Mouse (Mus musculus) liver, embryonic 15.5 days (tissue): ENCODE measurements around the gene Tmem108. TPM values are rescaled to one million over a fixed set of nuclear protein-coding genes. Genes with fewer than 3 reads are reported as not detected.

Source experiments
- ATAC-seq: fragments of 200-750 bp; cut with Nextera tagmentation; 2 replicates; pipeline ENCODE4 v1.8.0; 2017; ENCODE audit warnings: moderate number of reproducible peaks, mild to moderate bottlenecking, moderate library complexity; ENCODE audit not compliant: insufficient read depth
- H3K27ac ChIP-seq: fragments of 300-500 bp; sonication (generic); replicated peaks from 2 replicates; pipeline ENCODE4 v1.5.1; 2015; ENCODE audit warnings: mild to moderate bottlenecking, inconsistent platforms
- H3K27me3 ChIP-seq: fragments of 300-500 bp; sonication (generic); 2 replicates; pipeline ENCODE4 v1.6.1; 2015; ENCODE audit warnings: mild to moderate bottlenecking, inconsistent platforms
- H3K36me3 ChIP-seq: fragments of 300-500 bp; sonication (generic); replicated peaks from 2 replicates; pipeline ENCODE4 v1.6.1; 2015; ENCODE audit warnings: moderate library complexity, mild to moderate bottlenecking, inconsistent platforms
- H3K4me1 ChIP-seq: fragments of 300-500 bp; sonication (generic); replicated peaks from 2 replicates; pipeline ENCODE4 v1.6.1; 2015; ENCODE audit warnings: inconsistent platforms
- H3K4me2 ChIP-seq: fragments of 300-500 bp; sonication (generic); 2 replicates; pipeline ENCODE4 v1.6.1; 2015; ENCODE audit warnings: moderate library complexity, mild to moderate bottlenecking, inconsistent platforms
- H3K4me3 ChIP-seq: fragments of 300-500 bp; sonication (generic); replicated peaks from 2 replicates; pipeline ENCODE4 v1.5.1; 2015; ENCODE audit warnings: mild to moderate bottlenecking, inconsistent platforms
- H3K9ac ChIP-seq: fragments of 300-500 bp; sonication (generic); 2 replicates; pipeline ENCODE4 v1.6.1; 2015; ENCODE audit warnings: moderate library complexity, mild to moderate bottlenecking, inconsistent platforms
- H3K9me3 ChIP-seq: fragments of 300-500 bp; sonication (generic); replicated peaks from 2 replicates; pipeline ENCODE4 v1.6.1; 2016; ENCODE audit warnings: inconsistent platforms
- WGBS: fragments of 180-500 bp; shearing (Covaris S2); methylation state at CpG from one replicate; pipeline ENCODE4 v1.1.7; 2015; ENCODE audit warnings: mixed read lengths; ENCODE audit not compliant: insufficient replicate concordance; 5-methylcytosine and 5-hydroxymethylcytosine counted together
- polyA plus RNA-seq: library from polyadenylated mRNA; unstranded; fragments of >200 nt; fragmentation: Nextera tagmentation; extraction: Ambion mirVana; gene quantifications from 2 replicates; pipeline ENCODE4 v1.2.1, GENCODE M21; 2015

Gene Tmem108
- polyA plus RNA-seq, 1 experiment from 2014 or later = 1.1 TPM

GRCm38 (mm10) chr9:103513884-103514283, 247.8 kb downstream of the Tmem108 start:
- Histone ChIP-seq H3K27me3 (no peaks in the 10 kb centered on the region), H3K36me3 (no peaks in the 10 kb centered on the region), H3K9me3 (no peaks in the 10 kb centered on the region), H3K4me3 (no peak overlapping the region), H3K27ac (no peak overlapping the region), H3K4me1 (no peaks in the 10 kb centered on the region), H3K9ac (no peak overlapping the region), H3K4me2 (no peak overlapping the region)
- no peak for ATAC-seq
- 64% methylated on average over 2 of the region's 2 CpGs for WGBS

GRCm38 (mm10) chr9:103512257-103512656, 249.4 kb downstream of the Tmem108 start:
- Histone ChIP-seq H3K9me3 (no peaks in the 10 kb centered on the region), H3K4me2 (no peak overlapping the region), H3K4me3 (no peak overlapping the region), H3K4me1 (no peaks in the 10 kb centered on the region), H3K27me3 (no peaks in the 10 kb centered on the region), H3K9ac (no peak overlapping the region), H3K36me3 (no peaks in the 10 kb centered on the region), H3K27ac (no peak overlapping the region)
- WGBS = 60% methylated on average over 6 of the region's 6 CpGs
- ATAC-seq = no peak

- Histone ChIP-seq H3K9ac (no peak overlapping the region), H3K9me3 (no peaks in the 10 kb centered on the region), H3K4me1 (0 out of 2 replicates have a peak, but pooled peaks cover 8% of the 10 kb centered on the region), H3K27me3 (no peaks in the 10 kb centered on the region), H3K36me3 (no peaks in the 10 kb centered on the region), H3K4me2 (no peak overlapping the region), H3K4me3 (no peak overlapping the region), H3K27ac (no peak overlapping the region)
- 55% methylated on average over 7 of the region's 7 CpGs for WGBS
- no peak for ATAC-seq
Measured at GRCm38 (mm10) chr9:103506968-103507584, 254.6 kb downstream of the Tmem108 start.

GRCm38 (mm10) chr9:103505067-103505466, 256.6 kb downstream of the Tmem108 start:
- WGBS = 53% methylated on average over 5 of the region's 5 CpGs
- ATAC-seq = no peak

GRCm38 (mm10) chr9:103504646-103505045, 257.0 kb downstream of the Tmem108 start:
- Histone ChIP-seq H3K9me3 (no peaks in the 10 kb centered on the region), H3K4me3 (no peak overlapping the region), H3K36me3 (no peaks in the 10 kb centered on the region), H3K4me2 (no peak overlapping the region), H3K27ac (no peak overlapping the region), H3K9ac (no peak overlapping the region), H3K4me1 (0 out of 2 replicates have a peak, but pooled peaks cover 14% of the 10 kb centered on the region), H3K27me3 (no peaks in the 10 kb centered on the region)
- ATAC-seq = no peak
- 63% methylated on average over 1 of the region's 1 CpGs for WGBS

More at GRCm38 (mm10) chr9:103505067-103505466, 256.6 kb downstream of the Tmem108 start:
- no peak overlapping the region for H3K27ac ChIP-seq
- H3K4me3 ChIP-seq = no peak overlapping the region
- H3K9me3 ChIP-seq = no peaks in the 10 kb centered on the region
- H3K4me1 ChIP-seq = 0 out of 2 replicates have a peak, but pooled peaks cover 14% of the 10 kb centered on the region
- H3K9ac ChIP-seq = no peak overlapping the region
- no peaks in the 10 kb centered on the region for H3K36me3 ChIP-seq
- H3K4me2 ChIP-seq = no peak overlapping the region
- H3K27me3 ChIP-seq = no peaks in the 10 kb centered on the region

- no peaks in the 10 kb centered on the region for H3K27me3 ChIP-seq
- ATAC-seq = no peak
- H3K4me3 ChIP-seq = no peak overlapping the region
- 0 out of 2 replicates have a peak, but pooled peaks cover 14% of the 10 kb centered on the region for H3K4me1 ChIP-seq
- 54% methylated on average over 3 of the region's 3 CpGs for WGBS
- H3K4me2 ChIP-seq = no peak overlapping the region
- H3K36me3 ChIP-seq = no peaks in the 10 kb centered on the region
- no peak overlapping the region for H3K9ac ChIP-seq
- H3K27ac ChIP-seq = no peak overlapping the region
- H3K9me3 ChIP-seq = no peaks in the 10 kb centered on the region
Measured at GRCm38 (mm10) chr9:103503586-103504298, 257.9 kb downstream of the Tmem108 start.

GRCm38 (mm10) chr9:103502655-103503054, 259.0 kb downstream of the Tmem108 start:
- no peak for ATAC-seq
- Histone ChIP-seq H3K9ac (no peak overlapping the region), H3K9me3 (no peaks in the 10 kb centered on the region), H3K4me2 (no peak overlapping the region), H3K36me3 (no peaks in the 10 kb centered on the region), H3K27ac (no peak overlapping the region), H3K27me3 (no peaks in the 10 kb centered on the region), H3K4me3 (no peak overlapping the region), H3K4me1 (0 out of 2 replicates have a peak, but pooled peaks cover 14% of the 10 kb centered on the region)
- WGBS = 66% methylated on average over 2 of the region's 2 CpGs

GRCm38 (mm10) chr9:103501861-103502364, 259.7 kb downstream of the Tmem108 start:
- WGBS = 39% methylated on average over 14 of the region's 14 CpGs
- no peak for ATAC-seq

GRCm38 (mm10) chr9:103499366-103499765, 262.3 kb downstream of the Tmem108 start:
- no peaks in the 10 kb centered on the region for H3K36me3 ChIP-seq
- H3K4me1 ChIP-seq = 0 out of 2 replicates have a peak, but pooled peaks cover 8% of the 10 kb centered on the region
- 80% methylated on average over 18 of the region's 18 CpGs for WGBS
- ATAC-seq = no peak
- no peak overlapping the region for H3K27ac ChIP-seq
- H3K4me3 ChIP-seq = no peak overlapping the region
- no peak overlapping the region for H3K9ac ChIP-seq
- H3K9me3 ChIP-seq = no peaks in the 10 kb centered on the region
- no peak overlapping the region for H3K4me2 ChIP-seq
- H3K27me3 ChIP-seq = no peaks in the 10 kb centered on the region

More at GRCm38 (mm10) chr9:103501861-103502364, 259.7 kb downstream of the Tmem108 start:
- no peaks in the 10 kb centered on the region for H3K9me3 ChIP-seq
- no peak overlapping the region for H3K27ac ChIP-seq
- H3K36me3 ChIP-seq = no peaks in the 10 kb centered on the region
- H3K9ac ChIP-seq = no peak overlapping the region
- H3K27me3 ChIP-seq = no peaks in the 10 kb centered on the region
- no peak overlapping the region for H3K4me3 ChIP-seq
- H3K4me2 ChIP-seq = no peak overlapping the region
- 0 out of 2 replicates have a peak, but pooled peaks cover 12% of the 10 kb centered on the region for H3K4me1 ChIP-seq

- 23% methylated on average over 8 of the region's 8 CpGs for WGBS
- H3K4me1 ChIP-seq = 0 out of 2 replicates have a peak, but pooled peaks cover 8% of the 10 kb centered on the region
- ATAC-seq = no peak
Measured at GRCm38 (mm10) chr9:103498699-103499098, 262.9 kb downstream of the Tmem108 start.

GRCm38 (mm10) chr9:103495391-103495790, 266.2 kb downstream of the Tmem108 start:
- Histone ChIP-seq H3K4me3 (no peak overlapping the region), H3K4me2 (no peak overlapping the region), H3K4me1 (no peaks in the 10 kb centered on the region), H3K9me3 (no peaks in the 10 kb centered on the region), H3K36me3 (no peaks in the 10 kb centered on the region), H3K27me3 (no peaks in the 10 kb centered on the region), H3K27ac (no peak overlapping the region), H3K9ac (no peak overlapping the region)
- ATAC-seq = no peak
- 75% methylated on average over 11 of the region's 11 CpGs for WGBS

More at GRCm38 (mm10) chr9:103498699-103499098, 262.9 kb downstream of the Tmem108 start:
- H3K9ac ChIP-seq = no peak overlapping the region
- no peak overlapping the region for H3K27ac ChIP-seq
- no peaks in the 10 kb centered on the region for H3K27me3 ChIP-seq
- H3K9me3 ChIP-seq = no peaks in the 10 kb centered on the region
- H3K36me3 ChIP-seq = no peaks in the 10 kb centered on the region
- no peak overlapping the region for H3K4me3 ChIP-seq
- H3K4me2 ChIP-seq = no peak overlapping the region
